Mouse (Mus musculus) MEL (cell line): ENCODE results near the gene Ptprz1. TPM values are rescaled to one million over a fixed set of nuclear protein-coding genes. Genes with fewer than 3 reads are reported as not detected.

Experiments used
- DNase-seq: peaks from one replicate; pipeline ENCODE4 v3.0.0; 2011; ENCODE audit warnings: low read depth, low spot score
- H3K27ac ChIP-seq: 2 replicates; pipeline ENCODE4 v1.5.1; 2012; ENCODE audit warnings: low read depth, mild to moderate bottlenecking, control low read depth, low read length, moderate library complexity; ENCODE audit not compliant: control insufficient read depth
- H3K27me3 ChIP-seq, 2 experiments: fragments of 150-350 bp in 1 of 2; sonication (generic) in 1 of 2; 2 replicates each; pipeline ENCODE4 v1.6.1; 2012; ENCODE audit warnings: low read length in 2 of 2, mild to moderate bottlenecking in 2 of 2, improper control_type of control experiment in 1 of 2, moderate library complexity in 1 of 2; ENCODE audit not compliant: insufficient read depth in 2 of 2, control insufficient read depth in 1 of 2
- H3K36me3 ChIP-seq, 2 experiments: 2 replicates each; pipeline ENCODE4 v1.6.1; 2012 to 2014; ENCODE audit warnings: low read length in 2 of 2, improper control_type of control experiment in 1 of 2, inconsistent platforms in 1 of 2, mild to moderate bottlenecking in 1 of 2; ENCODE audit not compliant: insufficient read depth in 2 of 2, control insufficient read depth in 1 of 2
- H3K4me1 ChIP-seq, 2 experiments: fragments of 150-350 bp in 1 of 2; sonication (generic) in 1 of 2; 2 replicates each; pipeline ENCODE4 v1.6.1; 2012; ENCODE audit warnings: low read length in 2 of 2, improper control_type of control experiment in 1 of 2, mild to moderate bottlenecking in 1 of 2; ENCODE audit not compliant: insufficient read depth in 2 of 2, control insufficient read depth in 1 of 2
- H3K4me3 ChIP-seq, 2 experiments: fragments of 150-350 bp in 1 of 2; sonication (generic) in 1 of 2; 2 replicates each; pipeline ENCODE4 v1.5.1; 2012; ENCODE audit warnings: low read depth in 2 of 2, low read length in 2 of 2, mild to moderate bottlenecking in 2 of 2, moderate library complexity in 2 of 2, control low read depth in 1 of 2, improper control_type of control experiment in 1 of 2; ENCODE audit not compliant: control insufficient read depth in 1 of 2, insufficient read depth in 1 of 2
- H3K79me2 ChIP-seq: 2 replicates; pipeline ENCODE4 v1.6.1; 2012; ENCODE audit warnings: mild to moderate bottlenecking, low read length, moderate library complexity; ENCODE audit not compliant: control insufficient read depth, poor library complexity, insufficient read depth
- H3K9ac ChIP-seq: 2 replicates; pipeline ENCODE4 v1.6.1; 2012; ENCODE audit warnings: low read depth, mild to moderate bottlenecking, control low read depth, low read length, moderate library complexity; ENCODE audit not compliant: control insufficient read depth, poor library complexity, severe bottlenecking
- H3K9me3 ChIP-seq: fragments of 150-350 bp; sonication (generic); replicated peaks from 2 replicates; pipeline ENCODE4 v1.6.1; 2012; ENCODE audit warnings: mild to moderate bottlenecking, low read length, improper control_type of control experiment, moderate library complexity; ENCODE audit not compliant: insufficient read depth
- BHLHE40 ChIP-seq: IDR thresholded peaks from 2 replicates; pipeline ENCODE4 v1.6.1; 2012; ENCODE audit warnings: low read depth, mild to moderate bottlenecking, inconsistent platforms, low read length, improper control_type of control experiment, borderline replicate concordance
- CHD1 ChIP-seq: IDR thresholded peaks from 2 replicates; pipeline ENCODE4 v1.6.1; 2012; ENCODE audit warnings: low read depth, mild to moderate bottlenecking, inconsistent platforms, low read length, improper control_type of control experiment
- CHD2 ChIP-seq: IDR thresholded peaks from 2 replicates; pipeline ENCODE4 v1.6.1; 2011; ENCODE audit warnings: low read length, improper control_type of control experiment
- ELF1 ChIP-seq: IDR thresholded peaks from 2 replicates; pipeline ENCODE4 v1.6.1; 2014; ENCODE audit warnings: low read depth, mild to moderate bottlenecking, inconsistent platforms, low read length, improper control_type of control experiment, moderate library complexity
- ETS1 ChIP-seq: IDR thresholded peaks from 2 replicates; pipeline ENCODE4 v1.6.1; 2012; ENCODE audit warnings: low read depth, mild to moderate bottlenecking, inconsistent platforms, low read length, improper control_type of control experiment, moderate library complexity
- GATA1 ChIP-seq: IDR thresholded peaks from 2 replicates; pipeline ENCODE4 v1.6.1; 2011; ENCODE audit warnings: low read depth, low read length, improper control_type of control experiment
- KAT2A ChIP-seq: conservative IDR thresholded peaks from 2 replicates; pipeline ENCODE4 v1.6.1; 2012; ENCODE audit warnings: low read depth, low read length, improper control_type of control experiment, inconsistent platforms
- MAFK ChIP-seq: IDR thresholded peaks from 2 replicates; pipeline ENCODE4 v1.6.1; 2011; ENCODE audit warnings: low read depth, mild to moderate bottlenecking, low read length, improper control_type of control experiment, borderline replicate concordance
- MAZ ChIP-seq: IDR thresholded peaks from 2 replicates; pipeline ENCODE4 v1.6.1; 2012; ENCODE audit warnings: low read depth, mild to moderate bottlenecking, inconsistent platforms, low read length, improper control_type of control experiment
- MXI1 ChIP-seq: IDR thresholded peaks from 2 replicates; pipeline ENCODE4 v1.6.1; 2011; ENCODE audit warnings: mild to moderate bottlenecking, low read depth, low read length, improper control_type of control experiment
- NELFE ChIP-seq: IDR thresholded peaks from 2 replicates; pipeline ENCODE4 v1.6.1; 2011; ENCODE audit warnings: low read depth, low read length, improper control_type of control experiment
- POLR2AphosphoS5 ChIP-seq: IDR thresholded peaks from 2 replicates; pipeline ENCODE4 v1.6.1; 2012; ENCODE audit warnings: low read depth, borderline replicate concordance, mild to moderate bottlenecking, inconsistent platforms, low read length, moderate library complexity, mixed read lengths
- TAL1 ChIP-seq: IDR thresholded peaks from 2 replicates; pipeline ENCODE4 v1.6.1; 2012; ENCODE audit warnings: mild to moderate bottlenecking, inconsistent platforms, low read length, moderate library complexity, mixed read lengths
- TBP ChIP-seq: IDR thresholded peaks from 2 replicates; pipeline ENCODE4 v1.8.0; 2011; ENCODE audit warnings: low read depth, low read length, improper control_type of control experiment
- TCF12 ChIP-seq: IDR thresholded peaks from 2 replicates; pipeline ENCODE4 v1.6.1; 2014; ENCODE audit warnings: low read depth, mild to moderate bottlenecking, inconsistent platforms, low read length, improper control_type of control experiment, moderate library complexity
- UBTF ChIP-seq: IDR thresholded peaks from 2 replicates; pipeline ENCODE4 v1.6.1; 2012; ENCODE audit warnings: low read depth, mild to moderate bottlenecking, inconsistent platforms, low read length, improper control_type of control experiment, moderate library complexity, borderline replicate concordance; ENCODE audit not compliant: insufficient read depth
- USF2 ChIP-seq, 2 experiments: IDR thresholded peaks; 2 replicates each; pipeline ENCODE4 v1.6.1; 2011 to 2012; ENCODE audit warnings: improper control_type of control experiment in 2 of 2, low read length in 2 of 2, borderline replicate concordance in 1 of 2, inconsistent platforms in 1 of 2, low read depth in 1 of 2, mild to moderate bottlenecking in 1 of 2; ENCODE audit not compliant: insufficient read depth in 1 of 2
- ZC3H11A ChIP-seq: IDR thresholded peaks from 2 replicates; pipeline ENCODE4 v1.6.1; 2012; ENCODE audit warnings: low read depth, mild to moderate bottlenecking, inconsistent platforms, low read length, improper control_type of control experiment
- polyA plus RNA-seq, 2 experiments: library from polyadenylated mRNA; stranded (reverse) in 1 of 2; unstranded in 1 of 2; fragments of >175 nt in 1 of 2; fragments of >200 nt in 1 of 2; gene quantifications; 2 replicates each; pipeline versions ENCODE4 v1.2.1 to v1.2.4; 2012; ENCODE audit warnings: low replicate concordance in 2 of 2, low read depth in 1 of 2; ENCODE audit not compliant: insufficient read length in 2 of 2, insufficient read depth in 1 of 2, missing spikeins in 1 of 2
- total RNA-seq: library from RNA; depleted of rRNA; stranded (reverse); fragments of 300-350 nt; gene quantifications from 2 replicates; pipeline ENCODE4 v1.2.3, GENCODE M21; 2012

The Ptprz1 gene
- total and polyA plus RNA-seq, 3 experiments, result not detected

DNA sequence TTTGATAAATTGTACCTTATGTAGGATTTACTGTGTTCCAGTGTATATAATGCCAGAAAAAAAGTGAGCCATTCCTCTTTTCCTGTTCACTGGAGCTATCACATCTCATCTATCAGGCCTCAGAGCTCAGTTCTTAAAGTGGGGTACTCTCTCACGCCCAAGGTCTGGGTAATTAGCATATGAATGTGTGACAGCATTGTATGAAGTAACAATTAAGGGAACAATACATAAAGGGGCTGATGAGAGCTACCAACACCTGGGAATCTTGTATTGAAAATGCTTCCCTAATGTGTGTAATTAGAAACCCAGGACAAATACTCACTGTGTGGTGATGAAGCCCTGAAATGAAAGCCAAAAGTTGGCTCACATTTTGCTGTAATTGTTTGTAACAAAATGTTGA, 47.6 kb downstream of the Ptprz1 start:
- H3K36me3 ChIP-seq, result no peaks in the 10 kb centered on the region
- H3K9ac ChIP-seq, result no peak overlapping the region
- no peak for DNase-seq
- H3K27me3 ChIP-seq, result no peaks in the 10 kb centered on the region
- H3K27ac ChIP-seq, result no peak overlapping the region
- no peaks in the 10 kb centered on the region for H3K9me3 ChIP-seq
- TF ChIP-seq TAL1 (no peak), UBTF (no peak)
- TF ChIP-seq, all 39 proteins: peak for 0
- Histone ChIP-seq H3K79me2 (no peaks in the 10 kb centered on the region), H3K4me3 (no peak overlapping the region), H3K4me1 (no peaks in the 10 kb centered on the region)

GRCm38 (mm10) chr6:22932768-22933265, 57.5 kb downstream of the Ptprz1 start:
- no peaks in the 10 kb centered on the region for H3K9me3 ChIP-seq
- no peak overlapping the region for H3K4me3 ChIP-seq
- no peaks in the 10 kb centered on the region for H3K4me1 ChIP-seq
- TF ChIP-seq CHD2 (no peak), ETS1 (no peak), GATA1 (no peak), NELFE (no peak), POLR2AphosphoS5 (no peak), TCF12 (no peak), MAZ (no peak), ELF1 (no peak), CHD1 (no peak), MXI1 (no peak), USF2 (IDR thresholded peaks at IDR 0.05; ENCODE audit: borderline replicate concordance in 1 of 2, insufficient read depth in 1 of 2, low read depth in 1 of 2, low read length in 2 of 2) (no peak), KAT2A (no peak), ZC3H11A (no peak), TBP (no peak), BHLHE40 (no peak), MAFK (no peak)
- no peak for DNase-seq
- H3K27me3 ChIP-seq, result no peaks in the 10 kb centered on the region
- no peak overlapping the region for H3K9ac ChIP-seq
- H3K36me3 ChIP-seq, result no peaks in the 10 kb centered on the region
- H3K79me2 ChIP-seq, result no peaks in the 10 kb centered on the region
- H3K27ac ChIP-seq, result no peak overlapping the region
